Mouse (Mus musculus) cortical plate, adult 2 months (tissue): ENCODE results near the gene Gast. TPM values are rescaled to one million over a fixed set of nuclear protein-coding genes. Genes with fewer than 3 reads are reported as not detected.
"Not testable (repeated sequence)": the region's sequence is repeated elsewhere in the genome, so short reads cannot be mapped to it uniquely, and the experiment has no call there.

Experiments
- H3K27ac ChIP-seq: fragments of 200-500 bp; 2 replicates; pipeline ENCODE4 v1.5.1; 2012; ENCODE audit warnings: low read length, control low read depth, inconsistent platforms; ENCODE audit not compliant: insufficient read depth
- H3K4me1 ChIP-seq: fragments of 200-500 bp; 2 replicates; pipeline ENCODE4 v1.6.1; 2011; ENCODE audit warnings: low read length; ENCODE audit not compliant: control insufficient read depth, insufficient read depth
- H3K4me3 ChIP-seq: fragments of 200-500 bp; 2 replicates; pipeline ENCODE4 v1.5.1; 2011; ENCODE audit warnings: mild to moderate bottlenecking, low read length, control low read depth; ENCODE audit not compliant: insufficient read depth
- CTCF ChIP-seq: fragments of 200-500 bp; IDR thresholded peaks from 2 replicates; pipeline ENCODE4 v1.5.1; 2011; ENCODE audit warnings: mild to moderate bottlenecking, control low read depth, low read length; ENCODE audit not compliant: insufficient read depth; ENCODE audit errors: extremely low read depth
- POLR2A ChIP-seq: fragments of 200-500 bp; IDR thresholded peaks from 2 replicates; pipeline ENCODE4 v1.6.1; 2011; ENCODE audit warnings: mild to moderate bottlenecking, low read length, control low read depth; ENCODE audit not compliant: insufficient read depth; ENCODE audit errors: extremely low read depth
- polyA plus RNA-seq: library from polyadenylated mRNA; depleted of rRNA; stranded (reverse); fragments of >200 nt; gene quantifications from 2 replicates; pipeline ENCODE4 v1.2.3, GENCODE M21; 2012

Gast gene
- polyA plus RNA-seq, 1 experiment: 0.33 TPM

DNA sequence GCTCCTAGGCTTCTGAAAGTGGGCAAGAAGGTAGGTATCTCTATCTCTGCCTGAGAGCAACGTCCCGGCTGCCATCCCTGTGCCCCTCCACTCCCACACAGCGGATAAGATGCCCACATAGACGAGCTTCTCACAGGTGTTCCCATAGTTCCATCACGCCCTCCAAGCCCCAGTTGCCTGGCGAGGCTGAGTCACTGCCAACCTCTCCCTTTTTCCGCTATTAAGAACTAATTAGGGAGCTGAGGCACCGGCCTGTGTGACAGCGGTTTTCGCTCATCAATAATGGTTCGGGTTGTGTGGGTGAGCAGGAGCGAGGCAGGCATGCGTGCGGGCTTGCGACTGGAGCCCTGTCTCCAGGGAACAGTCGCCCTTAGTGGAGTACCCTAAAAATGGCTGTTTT, 4.0 kb upstream of the Gast start:
- no peak overlapping the region for H3K4me3 ChIP-seq
- no peak overlapping the region for H3K27ac ChIP-seq
- TF ChIP-seq POLR2A (no peak), CTCF (no peak)
- peaks cover 9% of the 10 kb centered on the region for H3K4me1 ChIP-seq

DNA sequence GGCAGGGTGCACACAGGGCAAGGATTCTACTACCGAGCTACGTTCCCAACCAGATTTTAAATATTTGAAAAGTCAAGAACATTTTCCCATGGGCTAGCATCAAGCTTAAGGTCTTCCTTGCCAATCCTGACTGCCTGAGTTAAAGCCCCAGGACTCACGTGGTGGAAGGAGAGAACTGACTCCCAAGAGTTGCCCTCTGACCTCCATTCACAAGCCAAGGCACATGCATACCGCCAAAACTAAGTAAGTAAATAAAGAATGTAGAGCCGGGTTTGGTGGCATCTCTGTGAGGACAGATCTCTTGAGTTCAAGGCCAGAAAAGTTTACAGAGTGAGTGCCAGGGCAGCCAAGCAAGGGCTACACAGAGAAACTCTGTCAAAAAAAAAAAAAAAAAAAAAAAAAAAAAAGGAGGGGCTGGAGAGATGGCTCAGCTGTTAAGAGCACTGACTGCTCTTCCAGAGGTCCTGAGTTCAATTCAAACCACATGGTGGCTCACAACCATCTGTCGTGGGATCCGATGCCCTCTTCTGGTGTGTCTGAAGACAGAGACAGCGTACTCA, 3.3 kb upstream of the Gast start:
- not testable (repeated sequence) for H3K4me1 ChIP-seq, H3K27ac ChIP-seq, H3K4me3 ChIP-seq

DNA sequence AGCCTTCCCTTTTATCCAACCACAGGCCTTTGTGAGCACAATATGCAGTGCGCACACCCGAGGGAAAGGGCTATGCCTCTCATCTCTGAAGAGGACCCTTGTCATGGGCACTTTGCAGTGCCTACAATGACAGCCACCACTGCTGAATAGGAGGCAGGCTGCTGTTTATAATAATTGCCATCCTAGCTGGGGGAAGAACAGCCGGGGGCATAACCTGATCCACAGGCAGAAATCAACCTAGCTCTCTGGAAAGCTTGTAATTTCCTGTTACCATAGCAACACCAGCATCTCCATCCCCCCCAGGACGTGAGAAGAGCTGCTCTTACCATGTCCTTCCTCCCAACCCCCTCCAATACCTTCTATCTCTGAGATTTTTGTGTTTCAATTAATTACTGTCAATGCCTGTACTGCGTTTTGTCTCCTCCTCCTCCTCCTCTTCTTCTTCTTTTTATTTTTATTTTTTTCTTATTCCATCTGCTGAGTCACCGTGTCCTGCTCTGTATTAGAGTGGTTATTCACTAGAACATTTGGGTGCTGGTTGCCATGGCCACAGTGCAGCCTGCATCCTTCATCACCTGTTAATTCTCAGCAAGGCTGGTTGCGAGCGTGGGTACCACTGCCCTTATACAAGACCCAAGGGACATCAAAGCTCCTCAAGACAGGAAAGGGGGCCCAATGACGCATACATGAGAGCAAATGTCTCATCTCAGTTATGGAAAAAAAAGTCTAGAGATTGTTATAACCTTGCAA, 1.3 kb upstream of the Gast start:
- Histone ChIP-seq H3K4me1 (peaks cover 6% of the 10 kb centered on the region), H3K27ac (peak overlapping the region; percentile 81), H3K4me3 (no peak overlapping the region)
- TF ChIP-seq CTCF (no peak), POLR2A (no peak)

GRCm38 (mm10) chr11:100335731-100336130, 1.5 kb downstream of the Gast start:
- TF ChIP-seq POLR2A (no peak), CTCF (no peak)
- Histone ChIP-seq H3K4me3 (no peak overlapping the region), H3K4me1 (peaks cover 6% of the 10 kb centered on the region), H3K27ac (no peak overlapping the region)

DNA sequence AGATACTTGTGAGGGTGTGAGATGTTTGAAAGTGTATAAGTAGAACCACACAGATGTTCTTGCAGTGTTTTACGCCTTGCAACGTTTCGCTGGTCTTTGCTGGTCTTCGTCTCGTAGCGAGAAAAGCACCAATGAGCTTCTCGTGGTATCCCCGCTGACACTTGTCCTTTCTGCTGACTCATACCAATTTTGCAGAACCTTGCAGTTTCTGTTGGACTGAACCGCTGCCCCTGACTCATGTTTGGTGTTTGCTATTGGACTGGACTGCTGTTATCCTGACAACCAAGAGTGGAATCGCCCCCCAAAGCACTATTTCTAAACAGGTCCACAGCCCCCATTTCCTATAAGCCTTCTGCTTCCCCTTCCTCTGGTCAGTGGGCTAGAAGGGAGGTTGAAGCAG, 10.1 kb downstream of the Gast start:
- Histone ChIP-seq H3K27ac (no peak overlapping the region), H3K4me1 (no peaks in the 10 kb centered on the region), H3K4me3 (no peak overlapping the region)
- no peak for TF ChIP-seq CTCF
- no peak for TF ChIP-seq POLR2A

DNA sequence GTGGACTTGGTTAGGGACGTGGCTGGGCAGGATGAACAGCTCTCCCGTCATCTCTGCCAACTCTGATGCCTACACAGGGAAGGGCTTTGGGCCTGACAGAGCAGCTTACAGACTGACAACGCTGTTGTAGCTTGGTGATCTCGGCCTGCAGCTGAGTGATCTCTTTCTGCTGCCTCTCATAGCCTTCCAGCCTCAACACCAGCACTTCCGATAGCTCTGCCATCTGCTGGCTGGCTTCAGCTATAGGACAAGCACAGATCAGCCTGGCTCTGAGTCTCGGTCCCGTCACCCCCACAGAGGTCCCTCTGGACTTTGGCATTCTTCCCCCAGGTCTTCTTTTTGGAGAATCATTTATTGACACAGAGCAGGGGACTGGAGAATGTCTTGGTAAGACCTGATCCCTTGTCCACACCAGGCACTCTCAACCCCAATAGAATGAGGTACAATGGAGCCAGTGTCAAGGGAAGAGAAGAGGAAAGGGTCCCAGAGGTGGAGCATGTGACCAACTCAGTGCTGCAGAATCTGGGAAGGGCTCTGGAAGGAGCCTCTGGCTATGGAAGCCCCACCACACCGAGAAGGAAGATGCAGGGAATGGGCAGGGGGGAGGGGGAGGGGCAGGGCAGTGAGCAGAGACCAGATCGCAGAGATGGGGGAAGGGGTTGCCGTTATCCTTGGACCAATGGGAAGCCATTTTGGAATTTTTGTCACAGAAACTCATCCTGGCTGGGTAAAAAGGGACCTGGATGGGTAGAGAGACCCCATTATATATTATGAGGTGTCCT, 18.1 kb downstream of the Gast start:
- no peak overlapping the region for H3K4me3 ChIP-seq
- TF ChIP-seq POLR2A (no peak; the same call in 1 of the 2 replicates), CTCF (peak; percentile 64)
- H3K4me1 ChIP-seq: peaks cover 3% of the 10 kb centered on the region
- H3K27ac ChIP-seq: no peak overlapping the region

DNA sequence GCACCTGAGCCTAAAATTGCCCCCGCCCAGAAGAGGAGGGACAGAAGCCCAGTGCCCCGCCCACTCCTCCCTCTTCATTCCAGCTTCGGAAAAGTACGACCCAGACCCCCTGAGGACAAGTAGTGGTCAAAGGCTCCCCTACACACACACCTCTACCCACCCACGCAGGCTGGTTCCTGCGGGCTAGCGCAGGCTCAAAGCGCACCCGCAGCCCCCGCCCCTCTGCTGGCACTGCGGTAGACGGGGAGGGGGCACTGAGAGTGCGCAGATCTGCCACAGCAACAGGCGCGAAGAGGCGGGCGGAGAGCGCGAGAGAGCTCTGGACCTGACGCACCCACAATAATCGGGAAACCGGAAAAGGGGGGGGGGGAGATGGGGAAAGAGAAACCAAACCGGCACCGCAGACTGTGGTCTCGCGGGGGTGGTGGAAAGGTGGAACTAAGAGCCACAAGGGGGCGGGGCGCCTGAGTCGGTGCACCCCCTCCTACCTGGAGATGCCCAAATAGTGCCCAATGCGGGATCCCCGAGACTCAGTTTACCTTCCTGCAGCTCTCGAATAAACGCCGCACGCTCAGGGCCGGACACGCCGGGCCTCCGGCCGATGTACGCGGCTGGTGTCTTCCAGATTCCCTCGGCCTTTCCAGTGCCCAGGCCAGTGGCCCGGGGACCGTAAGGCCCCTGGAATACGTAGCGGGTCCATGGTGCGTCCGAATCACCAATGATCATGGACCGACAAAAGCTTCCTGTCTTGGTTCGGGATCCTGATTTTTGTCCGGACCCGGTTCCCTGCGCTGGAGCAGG, 21.1 kb downstream of the Gast start:
- H3K4me3 ChIP-seq: peak overlapping the region; percentile 65
- peaks cover 3% of the 10 kb centered on the region for H3K4me1 ChIP-seq
- no peak for TF ChIP-seq POLR2A
- no peak for TF ChIP-seq CTCF
- no peak overlapping the region for H3K27ac ChIP-seq

- no peak for TF ChIP-seq CTCF
- TF ChIP-seq POLR2A: peak; percentile 66; the same call in 1 of the 2 replicates
- Histone ChIP-seq H3K4me1 (peaks cover 3% of the 10 kb centered on the region), H3K4me3 (peak within 1 kb of the TSS; percentile 65), H3K27ac (no peak within 1 kb of the TSS)
Observed at GRCm38 (mm10) chr11:100355972-100356818, 22.0 kb downstream of the Gast start, which contains the start of gene Hap1. Gene Hap1, minus strand, starts transcription at chr11:100356128.

DNA sequence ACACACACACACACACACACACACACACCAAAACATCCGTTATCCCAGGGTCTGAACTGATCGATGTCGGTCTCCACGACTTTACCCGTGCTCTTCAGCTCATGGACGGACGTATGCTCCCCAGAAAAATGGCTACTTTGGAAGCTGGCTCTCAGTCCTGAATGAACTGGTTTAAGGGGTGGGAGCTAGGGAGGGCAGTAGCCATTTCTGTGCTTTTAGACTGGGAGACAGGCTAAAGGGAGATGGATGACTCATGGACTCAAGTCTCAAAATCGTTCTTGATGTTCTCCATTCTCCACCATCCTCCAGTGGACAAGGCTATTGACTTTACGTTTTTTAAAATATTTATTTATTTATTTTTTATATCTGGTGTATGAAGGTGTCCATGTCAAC, 22.6 kb downstream of the Gast start:
- Histone ChIP-seq H3K27ac (no peak overlapping the region), H3K4me3 (peak overlapping the region; percentile 65), H3K4me1 (peaks cover 3% of the 10 kb centered on the region)
- no peak for TF ChIP-seq POLR2A
- TF ChIP-seq CTCF: no peak
